Mouse (Mus musculus): Measurements from ENCODE around the gene Zxdc.

Gene Zxdc

GRCm38 (mm10) chr6:90368976-90369724 is at the start of gene Zxdc:
Zxdc (plus strand) TSS chr6:90369492.
- DNase-seq: peak; percentile 99

GRCm38 (mm10) chr6:90320429-90320828 is 48.9 kb upstream of the Zxdc start:
- no peak for DNase-seq

- no peak for DNase-seq
Measured at GRCm38 (mm10) chr6:90321811-90322210, 47.5 kb upstream of the Zxdc start.

GRCm38 (mm10) chr6:90324026-90324425 is 45.3 kb upstream of the Zxdc start:
- DNase-seq: no peak

GRCm38 (mm10) chr6:90324463-90324862 is 44.8 kb upstream of the Zxdc start:
- DNase-seq: no peak

- DNase-seq: no peak
Measured at GRCm38 (mm10) chr6:90324991-90325390, 44.3 kb upstream of the Zxdc start, which contains the start of gene Chst13. Chst13 (minus strand) TSS chr6:90325185.

- DNase-seq: no peak
Measured at GRCm38 (mm10) chr6:90327670-90328069, 41.6 kb upstream of the Zxdc start.

GRCm38 (mm10) chr6:90329953-90330352 is 39.3 kb upstream of the Zxdc start:
- no peak for DNase-seq

- no peak for DNase-seq
Measured at GRCm38 (mm10) chr6:90332561-90333425, 36.5 kb upstream of the Zxdc start, which contains the start of gene Uroc1. Uroc1 (plus strand) TSS chr6:90333284.

- no peak for DNase-seq
Measured at GRCm38 (mm10) chr6:90334244-90334643, 35.0 kb upstream of the Zxdc start.

GRCm38 (mm10) chr6:90342343-90342742 is 26.9 kb upstream of the Zxdc start:
- DNase-seq: no peak

GRCm38 (mm10) chr6:90347183-90347582 is 22.1 kb upstream of the Zxdc start:
- DNase-seq: no peak

GRCm38 (mm10) chr6:90348500-90348899 is 20.8 kb upstream of the Zxdc start:
- no peak for DNase-seq

- no peak for DNase-seq
Measured at GRCm38 (mm10) chr6:90350011-90350410, 19.3 kb upstream of the Zxdc start.

GRCm38 (mm10) chr6:90358142-90358541 is 11.2 kb upstream of the Zxdc start:
- no peak for DNase-seq

GRCm38 (mm10) chr6:90359445-90359844 is 9.8 kb upstream of the Zxdc start:
- DNase-seq: no peak

GRCm38 (mm10) chr6:90360024-90360781 is 9.1 kb upstream of the Zxdc start:
- no peak for DNase-seq

- no peak for DNase-seq
Measured at GRCm38 (mm10) chr6:90360922-90361614, 8.2 kb upstream of the Zxdc start.

GRCm38 (mm10) chr6:90363301-90363700 is 6.0 kb upstream of the Zxdc start:
- DNase-seq: no peak

GRCm38 (mm10) chr6:90369725-90370553 is 647 bp downstream of the Zxdc start:
- DNase-seq: peak; percentile 30 to 44

GRCm38 (mm10) chr6:90374647-90375046 is 5.4 kb downstream of the Zxdc start:
- no peak for DNase-seq

All from thymus, postnatal 36 days (tissue).